Mouse (Mus musculus): ENCODE data around the gene Yipf2. TPM values are rescaled to one million over a fixed set of nuclear protein-coding genes. Genes with fewer than 3 reads are reported as not detected.
"Not testable (repeated sequence)": the region's sequence is repeated elsewhere in the genome, so short reads cannot be mapped to it uniquely, and the experiment has no call there.

The Yipf2 gene
- polyA plus RNA-seq, 1 experiment = 12.5 TPM

DNA sequence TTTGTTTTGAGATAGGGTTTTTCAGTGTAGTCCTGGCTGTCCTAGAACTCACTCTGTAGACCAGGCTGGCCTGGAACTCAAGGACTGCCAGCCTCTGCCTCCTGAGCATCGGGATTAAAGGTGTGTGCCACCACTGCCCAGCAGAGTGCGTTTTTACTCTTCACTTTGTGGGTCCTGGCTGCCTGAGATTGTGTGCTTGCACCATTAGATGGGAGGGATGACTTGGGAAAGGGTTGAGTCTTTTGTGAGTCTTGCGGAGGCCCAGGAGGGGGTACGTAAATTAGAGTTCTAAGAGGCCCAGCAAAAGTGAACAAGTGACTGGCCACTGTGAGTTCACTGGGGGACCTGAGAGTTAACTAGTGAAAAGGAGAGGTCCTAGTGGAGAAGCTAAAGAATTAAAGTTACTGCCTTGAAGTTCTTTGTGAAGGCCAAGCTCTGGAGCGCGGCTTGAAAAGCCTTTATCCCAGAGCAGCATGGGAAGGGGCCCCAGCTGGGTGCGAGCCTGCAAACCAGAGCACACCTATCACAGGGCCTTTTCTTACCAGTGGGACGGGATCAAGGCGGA lies 47.2 kb downstream of the Yipf2 start:
- H3K36me3 ChIP-seq (ENCODE audit: control insufficient read depth, insufficient read depth) = peaks cover 14% of the 10 kb centered on the region
- peaks cover 33% of the 10 kb centered on the region for H3K79me2 ChIP-seq (ENCODE audit: control insufficient read depth, insufficient read depth)
- H3ac ChIP-seq (ENCODE audit: control insufficient read depth, insufficient read length, low read depth) = peak overlapping the region; percentile 27
- H3K27me3 ChIP-seq (ENCODE audit: control insufficient read depth, insufficient read depth, insufficient read length) = no peaks in the 10 kb centered on the region
- peak overlapping the region; percentile 31 for H3K4me3 ChIP-seq (ENCODE audit: insufficient read depth, poor library complexity, severe bottlenecking)
- H3K79me3 ChIP-seq (ENCODE audit: low read depth) = peaks cover 27% of the 10 kb centered on the region
- TF ChIP-seq FOSL1 (IDR thresholded peaks at IDR 0.05; ENCODE audit: insufficient read depth, low read length, poor library complexity, severe bottlenecking) = no peak
- no peak for TF ChIP-seq CTCF (IDR thresholded peaks at IDR 0.05; ENCODE audit: control insufficient read depth, insufficient read depth, insufficient read length)
- TF ChIP-seq MAX (IDR thresholded peaks at IDR 0.05) = no peak
- TF ChIP-seq USF1 (IDR thresholded peaks at IDR 0.05; ENCODE audit: low read depth) = no peak
- no peak for TF ChIP-seq CEBPB (IDR thresholded peaks at IDR 0.05; ENCODE audit: low read depth)
- no peak for TF ChIP-seq MYOG (IDR thresholded peaks at IDR 0.05; ENCODE audit: control insufficient read depth, extremely low read depth, insufficient read length)
- TF ChIP-seq MYOD1 (IDR thresholded peaks at IDR 0.05; ENCODE audit: control insufficient read depth, insufficient read length, low read depth) = no peak

- not testable (repeated sequence) for H3K4me3 ChIP-seq (ENCODE audit: insufficient read depth, poor library complexity, severe bottlenecking); H3K27me3 ChIP-seq (ENCODE audit: control insufficient read depth, insufficient read depth, insufficient read length); H3K36me3 ChIP-seq (ENCODE audit: control insufficient read depth, insufficient read depth); H3K79me2 ChIP-seq (ENCODE audit: control insufficient read depth, insufficient read depth); H3ac ChIP-seq (ENCODE audit: control insufficient read depth, insufficient read length, low read depth); H3K79me3 ChIP-seq (ENCODE audit: low read depth)
Observed at GRCm38 (mm10) chr9:21542001-21542400, 50.6 kb downstream of the Yipf2 start.

- Histone ChIP-seq H3K36me3 (ENCODE audit: control insufficient read depth, insufficient read depth) (no peaks in the 10 kb centered on the region), H3K27me3 (ENCODE audit: control insufficient read depth, insufficient read depth, insufficient read length) (no peaks in the 10 kb centered on the region), H3K4me3 (ENCODE audit: insufficient read depth, poor library complexity, severe bottlenecking) (no peak overlapping the region), H3ac (ENCODE audit: control insufficient read depth, insufficient read length, low read depth) (no peak overlapping the region), H3K79me2 (ENCODE audit: control insufficient read depth, insufficient read depth) (no peaks in the 10 kb centered on the region), H3K79me3 (ENCODE audit: low read depth) (no peaks in the 10 kb centered on the region)
- TF ChIP-seq USF1 (IDR thresholded peaks at IDR 0.05; ENCODE audit: low read depth) (no peak), MYOG (IDR thresholded peaks at IDR 0.05; ENCODE audit: control insufficient read depth, extremely low read depth, insufficient read length) (no peak), FOSL1 (IDR thresholded peaks at IDR 0.05; ENCODE audit: insufficient read depth, low read length, poor library complexity, severe bottlenecking) (no peak), CTCF (IDR thresholded peaks at IDR 0.05; ENCODE audit: control insufficient read depth, insufficient read depth, insufficient read length) (no peak), MAX (IDR thresholded peaks at IDR 0.05) (no peak), CEBPB (IDR thresholded peaks at IDR 0.05; ENCODE audit: low read depth) (no peak)
Observed at GRCm38 (mm10) chr9:21539981-21540753, 52.5 kb downstream of the Yipf2 start.

Small RNA genes within 50 kb of the gene (microRNA-seq; reads per million reads assigned to microRNA genes)
- gene Mir1946b (ENCODE audit: borderline microRNAs expressed) = not detected

Other genes with a start within 250 kb of the Yipf2 start
- gene Ilf3, start 225.0 kb downstream of the Yipf2 start, polyA plus RNA-seq (2012; fragmentation: generic; extraction: Trizol) = 66.6 TPM
- gene Qtrt1, start 181.0 kb downstream of the Yipf2 start, polyA plus RNA-seq (2012; fragmentation: generic; extraction: Trizol) = 61.7 TPM
- gene Dnm2, start 167.9 kb downstream of the Yipf2 start, polyA plus RNA-seq (2012; fragmentation: generic; extraction: Trizol) = 64.4 TPM
- 100 TPM for gene Tmed1, start 82.6 kb downstream of the Yipf2 start, polyA plus RNA-seq (2012; fragmentation: generic; extraction: Trizol)
- 0.19 TPM for gene AB124611, start 66.7 kb downstream of the Yipf2 start, polyA plus RNA-seq (2012; fragmentation: generic; extraction: Trizol)
- 69.9 TPM for gene Carm1, start 45.9 kb downstream of the Yipf2 start, polyA plus RNA-seq (2012; fragmentation: generic; extraction: Trizol)
- 20.8 TPM for gene Timm29, start 106 bp downstream of the Yipf2 start, polyA plus RNA-seq (2012; fragmentation: generic; extraction: Trizol)
- gene Smarca4, start 23.3 kb upstream of the Yipf2 start, polyA plus RNA-seq (2012; fragmentation: generic; extraction: Trizol) = 72.2 TPM
- gene Ldlr, start 130.7 kb upstream of the Yipf2 start, polyA plus RNA-seq (2012; fragmentation: generic; extraction: Trizol) = 58.3 TPM
- 80.1 TPM for gene Spc24, start 167.5 kb upstream of the Yipf2 start, polyA plus RNA-seq (2012; fragmentation: generic; extraction: Trizol)
- gene Kank2, start 205.9 kb upstream of the Yipf2 start, polyA plus RNA-seq (2012; fragmentation: generic; extraction: Trizol) = 43.3 TPM
- 0.04 TPM for gene Angptl8, start 242.7 kb upstream of the Yipf2 start, polyA plus RNA-seq (2012; fragmentation: generic; extraction: Trizol)

Measured in C2C12 (cell line).